Mouse (Mus musculus): ENCODE data around the gene Gm28042. TPM values are rescaled to one million over a fixed set of nuclear protein-coding genes. Genes with fewer than 3 reads are reported as not detected.

The Gm28042 gene
- polyA plus RNA-seq, 1 experiment: 5.3 TPM

- 75% methylated on average over 8 of the region's 8 CpGs for WGBS
- peak; percentile 11 to 43 for DNase-seq (ENCODE audit: low read depth in 1 of 2, low spot score in 2 of 2)
Measured at GRCm38 (mm10) chr2:120011462-120012200, 15.7 kb upstream of the Gm28042 start.

GRCm38 (mm10) chr2:120012924-120013323 is 14.4 kb upstream of the Gm28042 start:
- H3K36me3 ChIP-seq (ENCODE audit: control insufficient read depth, insufficient read depth, low read length): peaks cover 6% of the 10 kb centered on the region; the same call in 1 of the 2 replicates
- DNase-seq (ENCODE audit: low read depth in 1 of 2, low spot score in 2 of 2): no peak
- no peak overlapping the region for H3K4me3 ChIP-seq (ENCODE audit: extremely low read depth, insufficient read depth, insufficient read length)

More at GRCm38 (mm10) chr2:120011462-120012200, 15.7 kb upstream of the Gm28042 start:
- no peaks in the 10 kb centered on the region for H3K4me1 ChIP-seq (ENCODE audit: control insufficient read depth, insufficient read depth, insufficient read length)
- H3K36me3 ChIP-seq (ENCODE audit: control insufficient read depth, insufficient read depth, low read length): no peaks in the 10 kb centered on the region
- peak; percentile 35; the same call in 1 of the 2 replicates for TF ChIP-seq CTCF (IDR thresholded peaks at IDR 0.05; ENCODE audit: extremely low read depth, insufficient read depth, insufficient read length, insufficient replicate concordance)
- TF ChIP-seq POLR2A (IDR thresholded peaks at IDR 0.05; ENCODE audit: low read depth, low read length): no peak
- H3K27me3 ChIP-seq (ENCODE audit: control insufficient read depth, insufficient read depth, low read length): no peaks in the 10 kb centered on the region
- H3K27ac ChIP-seq (ENCODE audit: insufficient read depth, low read length): no peak overlapping the region
- no peak overlapping the region for H3K4me3 ChIP-seq (ENCODE audit: extremely low read depth, insufficient read depth, insufficient read length)

GRCm38 (mm10) chr2:120013831-120014486 is 13.3 kb upstream of the Gm28042 start:
- Histone ChIP-seq H3K27ac (ENCODE audit: insufficient read depth, low read length) (no peak overlapping the region), H3K27me3 (ENCODE audit: control insufficient read depth, insufficient read depth, low read length) (no peaks in the 10 kb centered on the region), H3K4me1 (ENCODE audit: control insufficient read depth, insufficient read depth, insufficient read length) (no peaks in the 10 kb centered on the region), H3K36me3 (ENCODE audit: control insufficient read depth, insufficient read depth, low read length) (peaks cover 8% of the 10 kb centered on the region; the same call in 1 of the 2 replicates), H3K4me3 (ENCODE audit: extremely low read depth, insufficient read depth, insufficient read length) (no peak overlapping the region)
- no peak for DNase-seq (ENCODE audit: low read depth in 1 of 2, low spot score in 2 of 2)
- WGBS: 96% methylated on average over 2 of the region's 2 CpGs
- TF ChIP-seq POLR2A (IDR thresholded peaks at IDR 0.05; ENCODE audit: low read depth, low read length) (no peak), CTCF (IDR thresholded peaks at IDR 0.05; ENCODE audit: extremely low read depth, insufficient read depth, insufficient read length, insufficient replicate concordance) (no peak)

More at GRCm38 (mm10) chr2:120012924-120013323, 14.4 kb upstream of the Gm28042 start:
- Histone ChIP-seq H3K27ac (ENCODE audit: insufficient read depth, low read length) (no peak overlapping the region), H3K27me3 (ENCODE audit: control insufficient read depth, insufficient read depth, low read length) (no peaks in the 10 kb centered on the region), H3K4me1 (ENCODE audit: control insufficient read depth, insufficient read depth, insufficient read length) (no peaks in the 10 kb centered on the region)
- WGBS: 96% methylated on average over 13 of the region's 13 CpGs
- TF ChIP-seq POLR2A (IDR thresholded peaks at IDR 0.05; ENCODE audit: low read depth, low read length) (no peak), CTCF (IDR thresholded peaks at IDR 0.05; ENCODE audit: extremely low read depth, insufficient read depth, insufficient read length, insufficient replicate concordance) (no peak)

- H3K4me1 ChIP-seq (ENCODE audit: control insufficient read depth, insufficient read depth, insufficient read length): no peaks in the 10 kb centered on the region
- H3K36me3 ChIP-seq (ENCODE audit: control insufficient read depth, insufficient read depth, low read length): peaks cover 10% of the 10 kb centered on the region; the same call in 1 of the 2 replicates
- DNase-seq (ENCODE audit: low read depth in 1 of 2, low spot score in 2 of 2): no peak
- TF ChIP-seq POLR2A (IDR thresholded peaks at IDR 0.05; ENCODE audit: low read depth, low read length) (no peak), CTCF (IDR thresholded peaks at IDR 0.05; ENCODE audit: extremely low read depth, insufficient read depth, insufficient read length, insufficient replicate concordance) (no peak)
- no peak overlapping the region for H3K4me3 ChIP-seq (ENCODE audit: extremely low read depth, insufficient read depth, insufficient read length)
- no peak overlapping the region for H3K27ac ChIP-seq (ENCODE audit: insufficient read depth, low read length)
- H3K27me3 ChIP-seq (ENCODE audit: control insufficient read depth, insufficient read depth, low read length): no peaks in the 10 kb centered on the region
- WGBS: 84% methylated on average over 4 of the region's 4 CpGs
Measured at GRCm38 (mm10) chr2:120015882-120016281, 11.4 kb upstream of the Gm28042 start.

- peaks cover 11% of the 10 kb centered on the region; the same call in 1 of the 2 replicates for H3K36me3 ChIP-seq (ENCODE audit: control insufficient read depth, insufficient read depth, low read length)
- DNase-seq (ENCODE audit: low read depth in 1 of 2, low spot score in 2 of 2): no peak
- no peak for TF ChIP-seq POLR2A (IDR thresholded peaks at IDR 0.05; ENCODE audit: low read depth, low read length)
- TF ChIP-seq CTCF (IDR thresholded peaks at IDR 0.05; ENCODE audit: extremely low read depth, insufficient read depth, insufficient read length, insufficient replicate concordance): no peak
- no peak overlapping the region for H3K4me3 ChIP-seq (ENCODE audit: extremely low read depth, insufficient read depth, insufficient read length)
- no peak overlapping the region for H3K27ac ChIP-seq (ENCODE audit: insufficient read depth, low read length)
- H3K4me1 ChIP-seq (ENCODE audit: control insufficient read depth, insufficient read depth, insufficient read length): no peaks in the 10 kb centered on the region
- H3K27me3 ChIP-seq (ENCODE audit: control insufficient read depth, insufficient read depth, low read length): no peaks in the 10 kb centered on the region
- WGBS: 94% methylated on average over 12 of the region's 12 CpGs
Measured at GRCm38 (mm10) chr2:120017599-120017998, 9.7 kb upstream of the Gm28042 start.

GRCm38 (mm10) chr2:120024337-120024736 is 3.0 kb upstream of the Gm28042 start:
- WGBS: 87% methylated on average over 5 of the region's 5 CpGs
- DNase-seq (ENCODE audit: low read depth in 1 of 2, low spot score in 2 of 2): no peak
- no peak for TF ChIP-seq POLR2A (IDR thresholded peaks at IDR 0.05; ENCODE audit: low read depth, low read length)
- no peak for TF ChIP-seq CTCF (IDR thresholded peaks at IDR 0.05; ENCODE audit: extremely low read depth, insufficient read depth, insufficient read length, insufficient replicate concordance)

More at GRCm38 (mm10) chr2:120024337-120024736, 3.0 kb upstream of the Gm28042 start:
- H3K36me3 ChIP-seq (ENCODE audit: control insufficient read depth, insufficient read depth, low read length): peaks cover 4% of the 10 kb centered on the region; the same call in 1 of the 2 replicates
- peaks cover 10% of the 10 kb centered on the region for H3K4me1 ChIP-seq (ENCODE audit: control insufficient read depth, insufficient read depth, insufficient read length)
- no peak overlapping the region for H3K4me3 ChIP-seq (ENCODE audit: extremely low read depth, insufficient read depth, insufficient read length)
- H3K27ac ChIP-seq (ENCODE audit: insufficient read depth, low read length): no peak overlapping the region
- no peaks in the 10 kb centered on the region for H3K27me3 ChIP-seq (ENCODE audit: control insufficient read depth, insufficient read depth, low read length)

Measured in spleen, adult 2 months (tissue).